Comparison of ENCODE assay signal across 8 mouse cellular contexts in the genomic region with DNA sequence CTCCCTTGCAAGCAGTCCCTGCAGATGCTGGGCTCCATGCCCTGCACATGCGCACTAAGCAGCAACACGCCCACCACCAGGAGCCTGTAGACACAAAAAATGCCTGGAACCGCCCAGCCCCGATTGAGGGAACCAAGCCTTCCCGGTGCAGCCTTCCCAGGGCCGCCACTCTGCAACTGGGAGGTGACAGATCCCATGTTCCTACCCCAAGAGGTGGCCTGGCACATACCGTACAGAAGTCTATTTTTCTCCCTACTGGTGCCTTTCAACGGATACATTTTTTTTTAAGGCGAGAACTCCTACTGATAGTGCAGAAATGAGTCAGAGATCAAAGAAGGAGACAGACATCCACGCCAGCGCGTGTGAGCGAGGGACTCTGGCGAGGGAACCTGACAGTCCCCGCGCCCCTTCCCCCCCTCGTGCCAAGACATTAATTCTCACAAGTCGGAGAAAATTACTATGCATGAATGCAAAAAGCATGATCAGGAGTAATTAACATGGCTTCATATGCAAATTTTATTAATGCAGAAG. TPM values are rescaled to one million over a fixed set of nuclear protein-coding genes. Genes with fewer than 3 reads are reported as not detected.
A peak's percentile ranks its signal among the peaks of the same experiment; 100 is the strongest.
DNase-seq lines count a peak whose midpoint lies in the region; ATAC-seq lines count a peak whose summit lies in the region.

No protein-coding gene starts in this region.

- H3K9me3 ChIP-seq in kidney, embryonic 15.5 days (replicated peaks) = no peaks in the 10 kb centered on the region
- H3K9me3 ChIP-seq in forebrain, embryonic 14.5 days (replicated peaks; ENCODE audit: control insufficient read depth, low read length) = no peaks in the 10 kb centered on the region
- H3K9me3 ChIP-seq in neural tube, embryonic 13.5 days = no peaks in the 10 kb centered on the region
- no peaks in the 10 kb centered on the region for H3K9me3 ChIP-seq in liver, embryonic 11.5 days (ENCODE audit: control insufficient read depth, low read length)

- ATAC-seq in kidney, embryonic 15.5 days (replicated peaks; ENCODE audit: low FRiP score) = no peak
- peak; percentile 73 for ATAC-seq in forebrain, embryonic 14.5 days
- peak; percentile 59 for ATAC-seq in neural tube, embryonic 13.5 days (ENCODE audit: low read depth)
- no peak for ATAC-seq in liver, embryonic 11.5 days (replicated peaks; ENCODE audit: low FRiP score)

- H3K27me3 ChIP-seq in kidney, embryonic 15.5 days = no peaks in the 10 kb centered on the region
- H3K27me3 ChIP-seq in forebrain, embryonic 14.5 days (replicated peaks; ENCODE audit: control insufficient read depth, insufficient read depth, low read length) = no peaks in the 10 kb centered on the region
- H3K27me3 ChIP-seq in neural tube, embryonic 13.5 days = no peaks in the 10 kb centered on the region
- peaks cover 4% of the 10 kb centered on the region; the same call in 1 of the 2 replicates for H3K27me3 ChIP-seq in liver, embryonic 11.5 days (replicated peaks; ENCODE audit: control insufficient read depth, insufficient read depth, low read length)

- peaks cover 54% of the 10 kb centered on the region for H3K4me1 ChIP-seq in kidney, embryonic 15.5 days
- peaks cover 76% of the 10 kb centered on the region for H3K4me1 ChIP-seq in forebrain, embryonic 14.5 days (ENCODE audit: control insufficient read depth, insufficient read depth, low read length)
- H3K4me1 ChIP-seq in neural tube, embryonic 13.5 days (replicated peaks) = peaks cover 96% of the 10 kb centered on the region
- H3K4me1 ChIP-seq in liver, embryonic 11.5 days (replicated peaks; ENCODE audit: control insufficient read depth, insufficient read depth, low read length) = no peaks in the 10 kb centered on the region

- no peak overlapping the region for H3K9ac ChIP-seq in kidney, embryonic 15.5 days
- H3K9ac ChIP-seq in forebrain, embryonic 14.5 days (ENCODE audit: low read length) = peak overlapping the region; percentile 38
- peak overlapping the region; percentile 18 for H3K9ac ChIP-seq in neural tube, embryonic 13.5 days
- no peak overlapping the region for H3K9ac ChIP-seq in liver, embryonic 11.5 days (ENCODE audit: low read depth, low read length)

- peak overlapping the region; percentile 5; the same call in 1 of the 2 replicates for H3K4me2 ChIP-seq in kidney, embryonic 15.5 days
- peak overlapping the region; percentile 49 for H3K4me2 ChIP-seq in forebrain, embryonic 14.5 days (ENCODE audit: low read length)
- peak overlapping the region; percentile 50 for H3K4me2 ChIP-seq in neural tube, embryonic 13.5 days
- no peak overlapping the region for H3K4me2 ChIP-seq in liver, embryonic 11.5 days

- H3K27ac ChIP-seq in kidney, embryonic 15.5 days = no peak overlapping the region
- H3K27ac ChIP-seq in forebrain, embryonic 14.5 days (ENCODE audit: low read depth, low read length) = peak overlapping the region; percentile 83
- peak overlapping the region; percentile 89 for H3K27ac ChIP-seq in neural tube, embryonic 13.5 days (replicated peaks)
- no peak overlapping the region for H3K27ac ChIP-seq in liver, embryonic 11.5 days (ENCODE audit: low read depth, low read length)

- no peak overlapping the region for H3K4me3 ChIP-seq in kidney, embryonic 15.5 days (replicated peaks)
- H3K4me3 ChIP-seq in forebrain, embryonic 14.5 days (ENCODE audit: low read depth, low read length) = no peak overlapping the region
- H3K4me3 ChIP-seq in neural tube, embryonic 13.5 days = peak overlapping the region; percentile 4; the same call in 1 of the 2 replicates
- no peak overlapping the region for H3K4me3 ChIP-seq in liver, embryonic 11.5 days (ENCODE audit: low read depth, low read length)

- WGBS in kidney, embryonic 15.5 days = 50% methylated on average over 18 of the region's 18 CpGs
- WGBS in forebrain, embryonic 14.5 days = 5% methylated on average over 18 of the region's 18 CpGs
- WGBS in neural tube, embryonic 13.5 days = 18% methylated on average over 18 of the region's 18 CpGs
- 47% methylated on average over 18 of the region's 18 CpGs for WGBS in liver, embryonic 11.5 days

- no peaks in the 10 kb centered on the region for H3K36me3 ChIP-seq in kidney, embryonic 15.5 days
- no peaks in the 10 kb centered on the region for H3K36me3 ChIP-seq in forebrain, embryonic 14.5 days (ENCODE audit: control insufficient read depth, insufficient read depth, low read length)
- H3K36me3 ChIP-seq in neural tube, embryonic 13.5 days = no peaks in the 10 kb centered on the region
- no peaks in the 10 kb centered on the region for H3K36me3 ChIP-seq in liver, embryonic 11.5 days (ENCODE audit: control insufficient read depth, insufficient read depth, low read length)

- no peak for DNase-seq in kidney, adult 11 months
- DNase-seq in forebrain, embryonic 14.5 days (ENCODE audit: low spot score) = peak; percentile 92
- DNase-seq in left cerebral cortex, adult 11 months (ENCODE audit: low spot score) = peak; percentile 64
- DNase-seq in cerebellum, adult 9-10 months = no peak
- no peak for DNase-seq in liver, embryonic 11.5 days (ENCODE audit: low spot score)
- DNase-seq in spleen, postnatal 14 days (ENCODE audit: low spot score in 2 of 2) = no peak

RNA-seq across cellular contexts. Expression of a gene that starts 33.5 kb away (rescaled TPM):
- polyA plus RNA-seq in kidney, embryonic 15.5 days (2015; fragmentation: Nextera tagmentation; extraction: Ambion mirVana) = 3.1 and 3.8 TPM in 2 replicates
- 76.7 and 86.5 TPM in 2 replicates for polyA plus RNA-seq in forebrain, embryonic 14.5 days (2014; fragmentation: Nextera tagmentation; extraction: Ambion mirVana)
- 33.5 and 34.9 TPM in 2 replicates for polyA plus RNA-seq in neural tube, embryonic 13.5 days (2015; fragmentation: Nextera tagmentation; extraction: Ambion mirVana)
- polyA plus RNA-seq in liver, embryonic 11.5 days (2014; fragmentation: Nextera tagmentation; extraction: Ambion mirVana) = 0.53 and 0.90 TPM in 2 replicates

Comparison
In these comparisons a context has a peak if more than half of its experiments do, and no peak if none do; other contexts are left out.
1. ATAC-seq: peak in forebrain, embryonic 14.5 days (single experiment) and neural tube, embryonic 13.5 days (single experiment); none in kidney, embryonic 15.5 days (single experiment) and liver, embryonic 11.5 days (single experiment).
2. H3K27ac ChIP-seq: peak in forebrain, embryonic 14.5 days (single experiment) and neural tube, embryonic 13.5 days (single experiment); none in kidney, embryonic 15.5 days (single experiment) and liver, embryonic 11.5 days (single experiment).
3. H3K9ac ChIP-seq: peak in forebrain, embryonic 14.5 days (single experiment) and neural tube, embryonic 13.5 days (single experiment); none in kidney, embryonic 15.5 days (single experiment) and liver, embryonic 11.5 days (single experiment).
4. DNase-seq: peak in forebrain, embryonic 14.5 days (single experiment) and left cerebral cortex, adult 11 months (single experiment); none in kidney, adult 11 months (single experiment), cerebellum, adult 9-10 months (single experiment), liver, embryonic 11.5 days (single experiment) and spleen, postnatal 14 days (0 of 2).